Mouse (Mus musculus) embryonic fibroblast, embryonic 13.5 days (primary cell): Measurements from ENCODE around the gene Tnfaip8l2. TPM values are rescaled to one million over a fixed set of nuclear protein-coding genes. Genes with fewer than 3 reads are reported as not detected.

Experiments used
- H3K27ac ChIP-seq: 2 replicates; pipeline ENCODE4 v1.5.1; 2012; ENCODE audit warnings: low read length, control low read depth, inconsistent platforms; ENCODE audit not compliant: insufficient read depth
- H3K4me1 ChIP-seq: 2 replicates; pipeline ENCODE4 v1.6.1; 2011; ENCODE audit warnings: low read length; ENCODE audit not compliant: control insufficient read depth, insufficient read depth
- H3K4me3 ChIP-seq: 2 replicates; pipeline ENCODE4 v1.5.1; 2011; ENCODE audit warnings: mild to moderate bottlenecking, control low read depth, low read length; ENCODE audit not compliant: insufficient read depth
- CTCF ChIP-seq: IDR thresholded peaks from 2 replicates; pipeline ENCODE4 v1.5.1; 2011; ENCODE audit warnings: mild to moderate bottlenecking, control low read depth, low read length, moderate library complexity, borderline replicate concordance; ENCODE audit not compliant: insufficient read depth
- POLR2A ChIP-seq: IDR thresholded peaks from 2 replicates; pipeline ENCODE4 v1.6.1; 2011; ENCODE audit warnings: low read depth, mild to moderate bottlenecking, control low read depth, low read length, moderate library complexity
- polyA plus RNA-seq: library from polyadenylated mRNA; stranded (reverse); fragments of >200 nt; gene quantifications from 2 replicates; pipeline ENCODE4 v1.2.4, GENCODE M21; 2011; ENCODE audit warnings: low read depth; ENCODE audit not compliant: missing spikeins, insufficient read length

Tnfaip8l2 gene
- polyA plus RNA-seq, 1 experiment = 0.47 TPM

DNA sequence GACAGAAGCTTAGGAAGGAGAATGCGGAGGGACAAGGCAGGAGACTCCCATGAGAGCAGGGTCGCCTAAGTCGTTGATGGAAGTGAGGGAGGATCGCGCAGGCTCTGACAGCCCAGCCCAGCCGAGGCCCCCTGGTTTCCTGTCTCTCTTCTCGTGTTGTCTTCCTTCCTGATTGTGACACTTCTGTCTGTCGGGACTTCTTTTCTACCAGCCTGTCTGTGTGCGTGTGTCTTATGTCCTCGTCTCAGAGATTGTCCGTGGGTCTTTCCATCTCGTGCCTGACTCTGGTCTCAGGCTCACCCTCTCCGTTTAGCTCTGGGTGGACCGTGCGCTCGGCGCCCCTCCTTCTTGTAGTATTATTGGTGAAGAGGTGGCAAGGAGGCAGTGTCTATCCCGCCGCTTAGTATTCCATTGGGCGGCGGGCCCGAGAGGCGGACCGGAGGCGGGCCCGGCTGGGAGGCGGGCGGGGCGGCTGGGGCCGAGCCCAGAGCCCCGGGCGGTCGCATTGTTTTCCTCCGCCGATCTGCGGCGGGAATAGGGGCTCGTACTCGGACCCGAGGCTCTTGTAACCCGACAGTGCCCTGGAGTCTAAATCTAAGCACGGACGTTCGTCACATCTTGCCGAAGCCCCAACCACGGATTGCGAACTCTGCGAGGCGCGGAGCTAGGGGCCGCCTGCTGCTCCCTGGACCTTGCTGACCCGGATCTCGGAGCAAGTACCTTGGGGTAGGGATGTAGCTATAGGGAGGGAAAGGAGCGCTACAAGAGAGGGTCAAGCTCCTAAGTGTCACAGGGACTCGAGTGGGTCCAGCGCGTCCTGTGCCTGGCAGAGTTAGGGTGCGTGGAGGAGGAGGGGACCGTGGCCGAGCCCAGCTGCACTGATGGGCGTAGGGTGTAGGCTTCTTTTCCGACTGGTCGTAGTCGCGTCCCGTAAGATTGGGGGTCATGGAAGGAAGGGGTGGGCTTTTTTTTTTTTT lies 18.1 kb upstream of the Tnfaip8l2 start, which contains the start of gene Sema6c:
Gene Sema6c, plus strand, starts transcription at position 471 of the 977 bp plus-strand sequence.
- peak within 1 kb of the TSS; percentile 70 for H3K4me3 ChIP-seq
- TF ChIP-seq CTCF (no peak), POLR2A (peak; percentile 84)
- peaks cover 6% of the 10 kb centered on the region for H3K4me1 ChIP-seq
- H3K27ac ChIP-seq = no peak within 1 kb of the TSS

DNA sequence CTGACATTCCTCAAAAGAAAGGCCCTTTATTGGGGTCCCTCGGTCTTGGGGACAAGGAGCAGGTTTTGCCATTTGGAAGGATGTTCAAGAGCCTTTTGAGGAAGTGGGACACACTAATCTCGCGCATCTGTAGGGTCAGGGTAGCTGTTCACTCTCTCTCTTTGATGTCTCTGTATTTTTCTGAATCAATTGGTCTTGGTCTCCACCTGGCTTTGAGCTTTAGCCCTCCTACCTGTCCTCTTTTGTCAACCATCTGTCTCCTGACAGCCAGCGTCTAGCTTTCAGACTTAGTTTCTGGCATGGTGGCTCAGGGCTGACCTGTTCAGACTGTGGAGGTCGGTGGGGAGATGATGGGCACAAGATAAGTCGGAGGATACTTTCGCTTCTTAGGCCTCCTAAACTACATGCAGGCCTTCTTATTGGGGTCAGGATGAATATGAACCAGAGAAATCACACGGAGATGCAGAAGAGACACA lies 17.4 kb upstream of the Tnfaip8l2 start:
- Histone ChIP-seq H3K4me1 (peaks cover 6% of the 10 kb centered on the region), H3K4me3 (peak overlapping the region; percentile 63), H3K27ac (no peak overlapping the region)
- TF ChIP-seq CTCF (no peak), POLR2A (no peak)

DNA sequence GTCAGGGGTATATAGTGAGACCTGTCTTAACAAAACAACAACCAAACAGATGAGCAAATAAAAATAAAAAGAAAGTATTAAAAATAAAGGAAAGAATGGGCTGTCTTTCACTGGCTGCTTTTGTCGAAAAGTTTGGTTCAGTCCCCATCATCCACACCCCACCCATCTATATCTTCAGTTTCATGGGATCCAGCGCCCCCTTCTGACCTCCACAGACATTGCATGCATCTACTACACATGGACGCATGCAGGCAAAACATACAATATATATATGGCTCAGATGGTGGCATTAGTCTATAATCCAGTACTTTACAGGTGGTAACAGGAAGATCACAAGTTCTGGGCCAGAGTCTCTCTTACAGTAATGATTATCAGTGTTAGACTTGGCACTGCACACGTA lies 11.7 kb upstream of the Tnfaip8l2 start:
- Histone ChIP-seq H3K4me1 (no peaks in the 10 kb centered on the region), H3K27ac (no peak overlapping the region), H3K4me3 (no peak overlapping the region)
- TF ChIP-seq POLR2A (no peak), CTCF (no peak)

DNA sequence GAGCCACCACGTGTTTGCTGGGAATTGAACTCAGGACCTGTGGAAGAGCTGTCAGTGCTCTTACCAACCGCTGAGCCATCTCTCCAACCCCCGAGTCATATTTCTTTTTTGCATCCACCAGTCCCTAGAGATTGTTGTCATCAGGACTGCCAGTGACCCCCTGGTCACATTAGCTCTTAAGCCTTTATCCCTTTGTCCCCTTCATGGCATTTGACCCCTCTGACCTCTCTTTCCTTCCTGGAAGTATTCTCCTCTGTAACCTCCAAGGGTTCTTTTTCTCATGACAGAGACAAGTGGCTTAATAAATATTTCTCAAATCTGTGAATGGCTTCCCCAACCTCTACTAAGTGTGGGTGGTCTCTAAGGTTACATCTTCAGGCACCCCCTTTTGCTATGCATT lies 5.8 kb upstream of the Tnfaip8l2 start:
- Histone ChIP-seq H3K27ac (no peak overlapping the region), H3K4me3 (no peak overlapping the region), H3K4me1 (no peaks in the 10 kb centered on the region)
- TF ChIP-seq CTCF = no peak
- no peak for TF ChIP-seq POLR2A

DNA sequence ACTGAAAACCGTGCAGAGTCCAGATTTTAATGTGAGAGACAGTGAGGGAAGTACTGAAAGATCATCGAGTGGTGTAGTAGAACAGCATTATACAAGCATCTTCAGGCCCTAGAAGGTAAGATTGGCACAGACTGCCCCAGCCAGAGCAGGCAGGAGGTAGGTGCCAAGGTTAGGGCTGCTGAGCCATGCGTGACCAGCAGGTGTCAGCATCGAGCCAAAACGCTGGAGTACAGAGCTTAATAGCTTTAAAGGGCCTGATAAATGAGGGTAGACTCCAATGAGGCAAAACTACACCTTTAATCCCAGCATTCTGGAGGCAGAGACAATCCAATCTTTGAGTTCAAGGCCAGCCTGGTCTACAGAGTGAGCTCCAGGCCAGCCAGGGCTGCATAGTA lies 454 bp upstream of the Tnfaip8l2 start:
- H3K4me1 ChIP-seq = no peaks in the 10 kb centered on the region
- no peak overlapping the region for H3K27ac ChIP-seq
- peak; percentile 98 for TF ChIP-seq CTCF
- TF ChIP-seq POLR2A = no peak
- no peak overlapping the region for H3K4me3 ChIP-seq

DNA sequence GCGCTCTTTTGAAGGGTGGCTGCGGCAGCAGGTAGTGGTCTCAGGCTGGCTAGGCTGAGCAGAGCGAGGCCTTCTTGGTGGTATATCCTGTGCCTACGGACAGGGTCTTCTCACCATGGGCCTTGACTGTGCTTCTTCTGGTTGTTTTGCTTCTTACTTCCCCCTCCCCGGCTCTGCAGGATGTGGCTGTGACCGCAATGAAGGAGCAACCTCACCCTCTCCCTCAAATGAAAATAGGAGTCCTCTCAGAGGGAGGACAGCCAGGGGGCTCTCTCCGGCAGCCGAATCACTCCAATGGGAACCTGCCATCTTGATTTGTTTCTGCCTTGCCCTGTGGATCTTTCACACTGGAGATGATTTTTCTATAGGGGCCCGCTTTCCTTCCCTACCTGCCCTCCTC lies 686 bp downstream of the Tnfaip8l2 start:
- H3K4me3 ChIP-seq = no peak overlapping the region

DNA sequence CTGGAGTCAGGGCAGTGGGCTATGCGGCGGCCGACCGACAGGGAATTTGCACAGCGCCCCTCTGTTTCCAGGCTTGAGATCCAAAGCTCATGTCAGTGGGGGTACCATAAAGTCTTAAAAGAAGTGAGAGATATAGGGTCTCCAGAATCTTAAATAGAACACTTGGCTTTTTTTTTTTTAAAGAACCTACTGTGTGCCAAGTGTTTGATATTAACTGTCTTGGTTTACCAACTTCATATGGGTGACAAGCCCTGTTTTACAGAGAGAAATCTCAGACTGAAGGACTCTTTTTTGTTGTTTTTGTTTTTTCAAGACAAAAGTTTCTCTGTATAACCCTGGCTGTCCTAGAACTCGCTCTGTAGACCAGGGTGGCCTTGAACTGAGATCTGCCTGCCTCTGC lies 1.4 kb downstream of the Tnfaip8l2 start:
- TF ChIP-seq CTCF (no peak), POLR2A (no peak)
- Histone ChIP-seq H3K4me3 (no peak overlapping the region), H3K27ac (no peak overlapping the region), H3K4me1 (no peaks in the 10 kb centered on the region)

More for the DNA sequence above, 686 bp downstream of the Tnfaip8l2 start:
- no peak overlapping the region for H3K27ac ChIP-seq
- no peaks in the 10 kb centered on the region for H3K4me1 ChIP-seq
- no peak for TF ChIP-seq CTCF
- TF ChIP-seq POLR2A = no peak

DNA sequence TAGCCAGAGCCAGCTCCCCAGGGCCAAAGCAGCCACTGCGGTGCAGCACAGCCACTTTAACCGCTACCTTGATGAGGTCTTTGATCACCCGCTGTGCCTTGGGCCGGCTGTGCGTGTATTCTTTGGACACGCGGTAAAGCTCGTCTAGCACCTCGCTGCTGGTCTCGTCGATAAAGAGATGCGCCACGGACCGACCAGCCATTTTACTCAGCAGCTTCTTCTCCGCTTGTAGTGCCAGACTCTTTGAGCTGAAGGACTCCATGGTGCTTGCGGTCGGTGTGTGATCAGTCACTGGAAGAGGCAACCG lies 1.9 kb downstream of the Tnfaip8l2 start:
- Histone ChIP-seq H3K4me3 (no peak overlapping the region), H3K27ac (no peak overlapping the region)
- no peak for TF ChIP-seq POLR2A
- no peak for TF ChIP-seq CTCF

DNA sequence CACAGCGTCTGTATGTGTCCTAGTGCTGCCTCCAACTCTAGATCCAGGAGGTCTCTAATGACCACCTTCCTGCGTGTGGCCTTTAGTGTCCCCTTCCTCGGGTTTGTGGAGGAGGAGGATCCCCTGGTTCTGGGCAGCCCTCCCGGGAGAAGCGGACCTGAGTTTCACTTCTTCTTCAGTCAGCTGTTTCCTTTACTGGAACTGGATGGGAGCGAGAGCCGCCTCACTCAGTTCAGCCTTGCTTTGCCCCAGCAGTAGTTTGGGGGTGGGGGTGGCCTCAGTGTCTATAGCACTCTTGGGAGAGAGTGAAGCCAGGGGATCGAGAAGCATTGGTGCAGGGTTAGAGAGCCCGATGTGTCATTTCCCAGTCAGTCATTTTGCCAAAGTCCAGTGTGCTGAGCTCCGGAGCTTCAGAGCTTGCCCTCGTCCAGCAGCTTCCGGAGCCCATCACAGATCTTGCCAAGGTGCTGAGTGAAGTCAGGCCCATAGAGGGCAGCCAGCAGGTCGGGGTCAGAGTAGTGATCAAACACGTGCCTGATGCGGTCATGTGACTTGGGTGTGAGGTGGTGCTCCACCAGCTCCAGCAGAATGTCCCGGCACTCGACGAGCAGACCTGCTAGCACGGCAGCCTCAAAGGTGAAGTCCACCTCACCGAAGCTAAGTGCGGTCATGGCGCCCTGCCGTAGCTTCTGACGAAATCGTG lies 2.4 kb downstream of the Tnfaip8l2 start:
- Histone ChIP-seq H3K4me3 (no peak overlapping the region), H3K27ac (no peak overlapping the region), H3K4me1 (no peaks in the 10 kb centered on the region)
- TF ChIP-seq CTCF (no peak), POLR2A (no peak)

More for the DNA sequence above, 1.9 kb downstream of the Tnfaip8l2 start:
- no peaks in the 10 kb centered on the region for H3K4me1 ChIP-seq
